Mouse (Mus musculus) CH12.LX (cell line): ENCODE data around the gene Klra7. TPM values are rescaled to one million over a fixed set of nuclear protein-coding genes. Genes with fewer than 3 reads are reported as not detected.

Source experiments
- polyA plus RNA-seq: library from polyadenylated mRNA; unstranded; fragments of >175 nt; gene quantifications from 2 replicates; pipeline ENCODE4 v1.2.1, GENCODE M21; 2012; ENCODE audit warnings: low read depth; ENCODE audit not compliant: insufficient read length
- total RNA-seq, 2 experiments: library from RNA; depleted of rRNA; stranded (reverse); fragments of 300-350 nt in 1 of 2; fragments of >200 nt in 1 of 2; gene quantifications; 2 replicates each; pipeline ENCODE4 v1.2.3; 2012 to 2014

Klra7 gene
- total and polyA plus RNA-seq, 3 experiments, result not detected

Other genes with a start within 250 kb of the Klra7 start
- not detected in 2 replicates for gene Klra6, start 206.4 kb downstream of the Klra7 start, total RNA-seq (2012; rRNA removed)
- not detected in 2 replicates for gene Klra6, start 206.4 kb downstream of the Klra7 start, total RNA-seq (2014; rRNA removed)
- not detected in 2 replicates for gene Klra6, start 206.4 kb downstream of the Klra7 start, polyA plus RNA-seq
- not detected in 2 replicates for gene Klra4, start 166.1 kb downstream of the Klra7 start, total RNA-seq (2012; rRNA removed)
- not detected in 2 replicates for gene Klra4, start 166.1 kb downstream of the Klra7 start, total RNA-seq (2014; rRNA removed)
- not detected in 2 replicates for gene Klra4, start 166.1 kb downstream of the Klra7 start, polyA plus RNA-seq
- gene Klra8, start 103.4 kb downstream of the Klra7 start, total RNA-seq (2012; rRNA removed), result not detected in 2 replicates
- gene Klra8, start 103.4 kb downstream of the Klra7 start, total RNA-seq (2014; rRNA removed), result not detected in 2 replicates
- not detected in 2 replicates for gene Klra8, start 103.4 kb downstream of the Klra7 start, polyA plus RNA-seq
- not detected in 2 replicates for gene Klra9, start 40.2 kb downstream of the Klra7 start, total RNA-seq (2012; rRNA removed)
- not detected in 2 replicates for gene Klra9, start 40.2 kb downstream of the Klra7 start, total RNA-seq (2014; rRNA removed)
- not detected in 2 replicates for gene Klra9, start 40.2 kb downstream of the Klra7 start, polyA plus RNA-seq
- gene Klra10, start 48.6 kb upstream of the Klra7 start, total RNA-seq (2012; rRNA removed), result not detected in 2 replicates
- gene Klra10, start 48.6 kb upstream of the Klra7 start, total RNA-seq (2014; rRNA removed), result not detected in 2 replicates
- gene Klra10, start 48.6 kb upstream of the Klra7 start, polyA plus RNA-seq, result not detected in 2 replicates
- gene Klra3, start 104.3 kb upstream of the Klra7 start, total RNA-seq (2012; rRNA removed), result not detected in 2 replicates
- gene Klra3, start 104.3 kb upstream of the Klra7 start, total RNA-seq (2014; rRNA removed), result not detected in 2 replicates
- gene Klra3, start 104.3 kb upstream of the Klra7 start, polyA plus RNA-seq, result not detected in 2 replicates
- gene Klra1, start 153.6 kb upstream of the Klra7 start, total RNA-seq (2012; rRNA removed), result not detected in 2 replicates
- gene Klra1, start 153.6 kb upstream of the Klra7 start, total RNA-seq (2014; rRNA removed), result not detected in 2 replicates
- not detected in 2 replicates for gene Klra1, start 153.6 kb upstream of the Klra7 start, polyA plus RNA-seq